In the genomic region with DNA sequence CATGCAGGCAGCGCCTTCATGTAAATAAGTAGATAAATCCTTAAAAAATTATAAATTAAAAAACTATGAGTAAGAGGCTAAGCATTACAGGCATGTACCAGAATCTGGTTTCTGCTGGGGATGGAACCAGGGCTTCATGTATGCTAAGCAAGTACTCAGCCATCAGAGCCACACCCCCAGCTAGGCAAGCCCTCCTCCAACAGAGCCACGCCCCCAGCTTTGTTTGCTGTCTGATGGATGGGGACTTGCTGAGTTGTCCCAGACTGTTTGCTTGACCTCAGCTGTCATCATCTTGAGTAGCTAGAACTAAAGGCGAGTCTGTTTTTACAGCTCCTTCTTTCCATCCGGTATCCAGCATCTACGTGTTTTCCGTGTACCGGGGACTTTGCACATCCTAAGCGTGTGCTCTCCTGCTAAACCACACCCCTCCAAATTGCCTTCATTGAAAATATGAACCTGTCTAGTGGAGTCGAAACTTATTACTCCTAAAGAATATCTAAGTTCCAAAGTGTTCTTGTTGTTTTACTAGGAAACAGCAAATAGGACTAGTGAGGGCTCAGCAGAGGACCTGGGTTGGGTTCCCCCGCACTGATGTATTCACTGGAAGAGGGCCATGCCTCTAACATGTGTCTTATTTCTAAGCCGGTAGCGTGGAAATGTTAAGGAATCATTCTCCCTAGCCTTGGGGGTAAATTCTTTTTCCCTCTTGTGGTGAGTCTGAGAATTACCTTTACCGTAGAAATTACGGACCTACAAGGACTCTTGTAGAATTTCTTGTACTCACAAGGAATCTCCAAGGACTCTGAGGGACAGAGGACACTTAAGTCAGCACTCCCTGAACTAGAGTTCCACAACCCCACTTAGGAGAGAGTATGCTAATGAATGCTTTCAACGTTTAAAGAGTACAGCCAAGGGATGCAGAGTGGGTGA, we compare ENCODE assay signal across 9 mouse cellular contexts. TPM values are rescaled to one million over a fixed set of nuclear protein-coding genes. Genes with fewer than 3 reads are reported as not detected.
DNase-seq lines count a peak whose midpoint lies in the region; TF ChIP-seq lines count a peak whose summit lies in the region.
"Had no signal": no experiment of that assay in that cellular context is flagged by ENCODE, and none has a peak within 500 bp of the region (broad histone marks: within the 10 kb centered on the region; RNA-seq: fewer than 3 reads in every experiment).

No protein-coding gene starts in this region.

- intact Hi-C loops in gastrocnemius, adult 2 months (cut with DNase I), result no loop called here
- intact Hi-C loops in gastrocnemius, postnatal 36 days (cut with DNase I), result no loop called here

- H3K27ac ChIP-seq in gastrocnemius, adult 2 months, result no peak overlapping the region

- no peak for DNase-seq in gastrocnemius, adult 2 months
- no peak for DNase-seq in gastrocnemius, postnatal 36 days
- DNase-seq in thymus, postnatal 4 days, result peak; percentile 65
- DNase-seq in thymus, postnatal 14 days, result no peak
- peak; percentile 40 to 49 for DNase-seq in kidney, postnatal 25 days
- DNase-seq in yolk sac, embryonic 10.5 days (ENCODE audit: low spot score), result peak; percentile 78
- DNase-seq in ovary, adult 18-20 months (ENCODE audit: low spot score), result no peak
- no peak for DNase-seq in gastrocnemius, postnatal 4 days (ENCODE audit: low spot score in 2 of 2)
- DNase-seq: gastrocnemius, postnatal 25 days had no signal

- no peak overlapping the region for H3K4me3 ChIP-seq in gastrocnemius, adult 2 months

- peak; percentile 30; the same call in 1 of the 2 replicates for TF ChIP-seq CTCF in gastrocnemius, adult 2 months (IDR thresholded peaks at IDR 0.05)

RNA-seq across cellular contexts. Expression of a gene that starts 54.4 kb away (rescaled TPM):
- total RNA-seq in gastrocnemius, adult 2 months (2021), result 1 to 10 TPM; 3.5 to 4.8 TPM
- total RNA-seq in gastrocnemius, postnatal 36 days (2021), result 1 to 10 TPM; 4.9 to 6.1 TPM
- total RNA-seq in gastrocnemius, postnatal 4 days (2021), result 1 to 10 TPM; 9.0 to 9.6 TPM

Comparison
In these comparisons a context has a peak if more than half of its experiments do, and no peak if none do; other contexts are left out.
1. DNase-seq: peak in thymus, postnatal 4 days (single experiment), kidney, postnatal 25 days (2 of 2) and yolk sac, embryonic 10.5 days (single experiment); none in gastrocnemius, adult 2 months (single experiment), gastrocnemius, postnatal 36 days (0 of 2), thymus, postnatal 14 days (single experiment), ovary, adult 18-20 months (single experiment) and gastrocnemius, postnatal 4 days (0 of 2).